Mouse (Mus musculus) heart, postnatal 0 days (tissue): Measurements from ENCODE around the gene 9430097D07Rik. TPM values are rescaled to one million over a fixed set of nuclear protein-coding genes. Genes with fewer than 3 reads are reported as not detected.

Experiments used
- ATAC-seq: fragments of 200-750 bp; cut with Nextera tagmentation; 2 replicates; pipeline ENCODE4 v1.8.0; 2017; ENCODE audit warnings: low read depth, moderate number of reproducible peaks, moderate library complexity; ENCODE audit not compliant: insufficient read depth
- DNase-seq: peaks from one replicate; pipeline ENCODE4 v3.0.0-alpha.2; 2016; ENCODE audit warnings: low spot score
- H3K27ac ChIP-seq: fragments of 300-500 bp; sonication (generic); 2 replicates; pipeline ENCODE4 v1.5.1; 2014; ENCODE audit warnings: low read depth, mild to moderate bottlenecking
- H3K27me3 ChIP-seq: fragments of 300-500 bp; sonication (generic); 2 replicates; pipeline ENCODE4 v1.6.1; 2014; ENCODE audit warnings: low read length, mixed read lengths; ENCODE audit not compliant: control insufficient read depth, insufficient read depth
- H3K36me3 ChIP-seq: fragments of 300-500 bp; sonication (generic); replicated peaks from 2 replicates; pipeline ENCODE4 v1.6.1; 2014; ENCODE audit warnings: low read length, mixed read lengths; ENCODE audit not compliant: control insufficient read depth, insufficient read depth
- H3K4me1 ChIP-seq: fragments of 300-500 bp; sonication (generic); 2 replicates; pipeline ENCODE4 v1.6.1; 2014; ENCODE audit warnings: antibody characterized with exemption; ENCODE audit not compliant: control insufficient read depth, insufficient read depth
- H3K4me2 ChIP-seq: fragments of 300-500 bp; sonication (generic); 2 replicates; pipeline ENCODE4 v1.6.1; 2014; ENCODE audit warnings: low read depth, mild to moderate bottlenecking, low read length, moderate library complexity
- H3K4me3 ChIP-seq: fragments of 300-500 bp; sonication (generic); 2 replicates; pipeline ENCODE4 v1.5.1; 2014; ENCODE audit warnings: low read depth, low read length
- H3K9ac ChIP-seq: fragments of 300-500 bp; sonication (generic); replicated peaks from 2 replicates; pipeline ENCODE4 v1.6.1; 2014; ENCODE audit warnings: low read depth, low read length, mixed read lengths
- H3K9me3 ChIP-seq: fragments of 300-500 bp; sonication (generic); replicated peaks from 2 replicates; pipeline ENCODE4 v1.6.1; 2016; ENCODE audit warnings: low read length; ENCODE audit not compliant: control insufficient read depth
- CTCF ChIP-seq: IDR thresholded peaks from 2 replicates; pipeline ENCODE4 v1.5.1; 2016; ENCODE audit warnings: antibody characterized with exemption, control low read depth, low read depth
- EP300 ChIP-seq: IDR thresholded peaks from 2 replicates; pipeline ENCODE4 v1.6.1; 2016; ENCODE audit warnings: antibody characterized with exemption, low read depth
- WGBS: fragments of 180-500 bp; shearing (Covaris S2); extraction: QIAGEN DNeasy Blood & Tissue Kit; methylation state at CpG from one replicate; pipeline ENCODE4 v1.1.7; 2014; 5-methylcytosine and 5-hydroxymethylcytosine counted together
- polyA plus RNA-seq: library from polyadenylated mRNA; unstranded; fragments of >200 nt; fragmentation: Nextera tagmentation; extraction: Ambion mirVana; gene quantifications from 2 replicates; pipeline ENCODE4 v1.2.1, GENCODE M21; 2015
- total RNA-seq: library from RNA; depleted of rRNA; stranded (reverse); fragments of >200 nt; gene quantifications from 2 replicates; pipeline ENCODE4 v1.2.3, GENCODE M21; 2014; ENCODE audit warnings: low replicate concordance

Gene 9430097D07Rik
- total and polyA plus RNA-seq, 2 experiments from 2014 or later, result not detected

DNA sequence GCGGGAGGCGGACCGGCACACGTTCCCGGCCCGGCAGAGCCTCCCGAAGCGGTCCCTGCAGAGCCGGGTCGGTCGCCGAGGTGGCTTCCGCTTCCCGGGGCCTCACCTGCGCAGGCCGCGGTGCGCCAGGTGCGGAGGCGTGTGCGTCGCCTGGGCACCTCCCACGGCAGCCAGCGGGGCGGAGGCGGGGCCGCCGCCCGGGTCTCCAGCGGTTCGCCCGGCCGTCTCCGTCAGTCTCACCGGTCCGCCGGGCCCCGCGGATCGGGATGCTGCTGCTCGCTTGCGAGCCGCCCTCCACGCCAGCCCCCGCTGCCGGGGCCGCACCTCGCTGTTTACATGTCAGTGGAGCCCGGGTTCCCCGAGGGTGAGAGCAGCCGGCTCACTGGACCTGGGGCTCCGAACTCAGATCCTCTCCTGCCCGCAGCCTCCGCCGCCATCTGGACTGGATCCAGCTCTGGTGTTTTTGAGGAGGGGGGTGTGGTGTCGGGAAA lies 39.9 kb downstream of the 9430097D07Rik start:
- TF ChIP-seq EP300 (no peak), CTCF (no peak)
- H3K36me3 ChIP-seq, result no peaks in the 10 kb centered on the region
- H3K9me3 ChIP-seq, result no peaks in the 10 kb centered on the region
- H3K4me1 ChIP-seq, result peaks cover 35% of the 10 kb centered on the region; the same call in 1 of the 2 replicates
- peak overlapping the region; percentile 93 for H3K4me2 ChIP-seq
- DNase-seq (no peak), ATAC-seq (peak; percentile 7; the same call in 1 of the 2 replicates)
- H3K27me3 ChIP-seq, result no peaks in the 10 kb centered on the region
- peak overlapping the region; percentile 84 for H3K4me3 ChIP-seq
- H3K27ac ChIP-seq, result peak overlapping the region; percentile 91
- WGBS, result under 1% methylated on average over 31 of the region's 56 CpGs
- H3K9ac ChIP-seq, result peak overlapping the region; percentile 90

GRCm38 (mm10) chr2:32534733-32535471 lies 40.6 kb downstream of the 9430097D07Rik start, which contains the start of gene Fam102a:
Gene Fam102a (plus strand): TSS chr2:32535332.
- Histone ChIP-seq H3K9me3 (no peaks in the 10 kb centered on the region), H3K36me3 (no peaks in the 10 kb centered on the region), H3K4me1 (peaks cover 34% of the 10 kb centered on the region; the same call in 1 of the 2 replicates), H3K9ac (peak within 1 kb of the TSS; percentile 90), H3K4me3 (peak within 1 kb of the TSS; percentile 84), H3K4me2 (peak within 1 kb of the TSS; percentile 93), H3K27me3 (no peaks in the 10 kb centered on the region), H3K27ac (peak within 1 kb of the TSS; percentile 91)
- DNase-seq (peak; percentile 95), ATAC-seq (peak; percentile 90)
- WGBS, result 1% methylated on average over 65 of the region's 67 CpGs
- TF ChIP-seq EP300, result no peak
- TF ChIP-seq CTCF, result no peak

- peak; percentile 71 for DNase-seq
- H3K27me3 ChIP-seq, result no peaks in the 10 kb centered on the region
- WGBS, result 12% methylated on average over 13 of the region's 13 CpGs
- peaks cover 27% of the 10 kb centered on the region; the same call in 1 of the 2 replicates for H3K4me1 ChIP-seq
- no peaks in the 10 kb centered on the region for H3K36me3 ChIP-seq
- H3K9ac ChIP-seq, result peak overlapping the region; percentile 69
- H3K4me3 ChIP-seq, result peak overlapping the region; percentile 84
- TF ChIP-seq CTCF, result no peak
- TF ChIP-seq EP300, result 0 out of 2 replicates have a peak, but pooled peaks have one; percentile 16
- no peaks in the 10 kb centered on the region for H3K9me3 ChIP-seq
- H3K27ac ChIP-seq, result peak overlapping the region; percentile 91
- ATAC-seq, result no peak
- peak overlapping the region; percentile 93 for H3K4me2 ChIP-seq
Observed at GRCm38 (mm10) chr2:32534061-32534732, 41.3 kb downstream of the 9430097D07Rik start.

DNA sequence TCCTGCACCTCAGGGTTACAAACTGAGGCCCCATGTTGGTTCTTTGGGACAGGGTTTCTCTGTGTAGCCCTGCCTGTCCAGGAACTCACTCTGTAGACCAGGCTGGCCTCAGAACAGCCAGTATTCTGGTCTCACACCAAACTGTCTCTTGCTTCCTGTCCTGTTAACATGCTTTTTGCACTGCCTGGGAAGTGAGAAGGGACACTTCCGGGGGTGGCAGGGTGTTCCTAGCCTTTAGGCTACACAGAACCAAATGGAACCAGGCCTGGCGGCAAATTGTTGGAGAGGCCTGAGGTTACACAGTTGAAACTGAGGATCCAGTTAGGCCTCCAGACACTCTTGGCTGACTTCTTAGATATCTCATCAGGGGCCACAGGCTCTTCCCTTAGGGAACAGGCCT lies 42.3 kb downstream of the 9430097D07Rik start:
- Histone ChIP-seq H3K4me3 (no peak overlapping the region), H3K27ac (no peak overlapping the region), H3K36me3 (no peaks in the 10 kb centered on the region), H3K4me2 (no peak overlapping the region), H3K4me1 (peaks cover 20% of the 10 kb centered on the region; the same call in 1 of the 2 replicates), H3K9ac (no peak overlapping the region), H3K27me3 (no peaks in the 10 kb centered on the region), H3K9me3 (no peaks in the 10 kb centered on the region)
- TF ChIP-seq EP300 (no peak), CTCF (no peak)
- WGBS, result 84% methylated on average over 2 of the region's 2 CpGs
- ATAC-seq (no peak), DNase-seq (no peak)

GRCm38 (mm10) chr2:32530479-32530878 lies 45.0 kb downstream of the 9430097D07Rik start:
- ATAC-seq, result no peak
- Histone ChIP-seq H3K4me2 (no peak overlapping the region), H3K9ac (no peak overlapping the region), H3K4me3 (no peak overlapping the region), H3K36me3 (no peaks in the 10 kb centered on the region), H3K9me3 (no peaks in the 10 kb centered on the region), H3K27ac (no peak overlapping the region), H3K27me3 (no peaks in the 10 kb centered on the region), H3K4me1 (0 out of 2 replicates have a peak, but pooled peaks cover 7% of the 10 kb centered on the region)
- TF ChIP-seq EP300 (no peak), CTCF (no peak)
- 66% methylated on average over 2 of the region's 2 CpGs for WGBS
- DNase-seq, result no peak
